Mouse (Mus musculus): ENCODE measurements around the gene Ing3. TPM values are rescaled to one million over a fixed set of nuclear protein-coding genes. Genes with fewer than 3 reads are reported as not detected.

The Ing3 gene
- total and polyA plus RNA-seq, 3 experiments: 14.5 to 34.3 (median 21.9) TPM

GRCm38 (mm10) chr6:21988296-21988695, 38.9 kb downstream of the Ing3 start:
- Histone ChIP-seq H3K36me3 (replicated peaks in 1 of 2; ENCODE audit: control insufficient read depth in 1 of 2, insufficient read depth in 1 of 2, low read length in 1 of 2) (no peaks in the 10 kb centered on the region), H3K79me2 (replicated peaks; ENCODE audit: control insufficient read depth, extremely low read depth, insufficient read depth, poor library complexity, severe bottlenecking) (no peaks in the 10 kb centered on the region), H3K9ac (ENCODE audit: insufficient read depth, low read depth) (no peak overlapping the region), H3K27ac (ENCODE audit: insufficient read depth, low read depth) (no peak overlapping the region), H3K27me3 (replicated peaks) (no peaks in the 10 kb centered on the region), H3K9me3 (replicated peaks; ENCODE audit: low read length) (no peaks in the 10 kb centered on the region), H3K4me3 (replicated peaks in 1 of 3; ENCODE audit: low read depth in 2 of 3, low read length in 2 of 3, poor library complexity in 1 of 3) (no peak overlapping the region), H3K4me2 (ENCODE audit: insufficient read depth, low read depth, poor library complexity, severe bottlenecking) (no peak overlapping the region), H3K4me1 (ENCODE audit: control insufficient read depth in 1 of 2, insufficient read depth in 2 of 2) (no peaks in the 10 kb centered on the region)
- no peak for DNase-seq (ENCODE audit: extremely low read depth)
- dilution Hi-C loops (cut with MboI; ENCODE audit: extremely low pct_ligation_motif_present, extremely low pct_unique_long_range_greater_than_20kb, low sequenced_read_pairs): no loop called here
- no peak for TF ChIP-seq POLR2A (IDR thresholded peaks at IDR 0.05; ENCODE audit: low read depth, low read length)
- TF ChIP-seq MXI1 (IDR thresholded peaks at IDR 0.05; ENCODE audit: low read depth, low read length): no peak
- TF ChIP-seq MAX (IDR thresholded peaks at IDR 0.05; ENCODE audit: low read length): no peak
- no peak for TF ChIP-seq BHLHE40 (IDR thresholded peaks at IDR 0.05; ENCODE audit: low read depth, low read length)
- no peak for TF ChIP-seq NELFE (IDR thresholded peaks at IDR 0.05; ENCODE audit: low read depth, low read length)
- TF ChIP-seq ZKSCAN1 (IDR thresholded peaks at IDR 0.05; ENCODE audit: borderline replicate concordance, low read depth, low read length): no peak
- TF ChIP-seq POLR2AphosphoS2 (IDR thresholded peaks at IDR 0.05; ENCODE audit: low read depth, low read length): no peak
- no peak for TF ChIP-seq ETS1 (conservative IDR thresholded peaks at IDR 0.05; ENCODE audit: low read depth, low read length)
- no peak for TF ChIP-seq ELF1 (IDR thresholded peaks at IDR 0.05; ENCODE audit: low read depth, low read length)
- TF ChIP-seq ZMIZ1 (IDR thresholded peaks at IDR 0.05; ENCODE audit: low read depth, low read length): no peak
- TF ChIP-seq PAX5 (IDR thresholded peaks at IDR 0.05; ENCODE audit: low read length): no peak
- TF ChIP-seq SMC3 (IDR thresholded peaks at IDR 0.05; ENCODE audit: low read depth, low read length): no peak
- no peak for TF ChIP-seq HCFC1 (IDR thresholded peaks at IDR 0.05; ENCODE audit: low read depth, low read length)
- no peak for TF ChIP-seq JUND (conservative IDR thresholded peaks at IDR 0.05; ENCODE audit: low read depth, low read length)
- no peak for TF ChIP-seq CHD2 (IDR thresholded peaks at IDR 0.05; ENCODE audit: low read length)
- TF ChIP-seq TBP (conservative IDR thresholded peaks at IDR 0.05; ENCODE audit: low read depth, low read length): no peak
- in situ Hi-C loops (cut with MboI; ENCODE audit: low pct_ligation_motif_present, low pct_unique_long_range_greater_than_20kb, low sequenced_read_pairs): loop anchor here (5.0 kb wide), 1 partner anchor 84 kb away; no protein-coding TSS in a partner anchor

- Histone ChIP-seq H3K9ac (ENCODE audit: insufficient read depth, low read depth) (no peak overlapping the region), H3K4me2 (ENCODE audit: insufficient read depth, low read depth, poor library complexity, severe bottlenecking) (no peak overlapping the region), H3K4me3 (replicated peaks in 1 of 3; ENCODE audit: low read depth in 2 of 3, low read length in 2 of 3, poor library complexity in 1 of 3) (no peak overlapping the region), H3K79me2 (replicated peaks; ENCODE audit: control insufficient read depth, extremely low read depth, insufficient read depth, poor library complexity, severe bottlenecking) (no peaks in the 10 kb centered on the region), H3K4me1 (ENCODE audit: control insufficient read depth in 1 of 2, insufficient read depth in 2 of 2) (no peaks in the 10 kb centered on the region), H3K27me3 (replicated peaks) (no peaks in the 10 kb centered on the region), H3K27ac (ENCODE audit: insufficient read depth, low read depth) (no peak overlapping the region), H3K36me3 (replicated peaks in 1 of 2; ENCODE audit: control insufficient read depth in 1 of 2, insufficient read depth in 1 of 2, low read length in 1 of 2) (no peaks in the 10 kb centered on the region), H3K9me3 (replicated peaks; ENCODE audit: low read length) (no peaks in the 10 kb centered on the region)
- in situ Hi-C loops (cut with MboI; ENCODE audit: low pct_ligation_motif_present, low pct_unique_long_range_greater_than_20kb, low sequenced_read_pairs): loop anchor here (5.0 kb wide), 1 partner anchor 83 kb away; no protein-coding TSS in a partner anchor
- DNase-seq (ENCODE audit: extremely low read depth): no peak
- dilution Hi-C loops (cut with MboI; ENCODE audit: extremely low pct_ligation_motif_present, extremely low pct_unique_long_range_greater_than_20kb, low sequenced_read_pairs): no loop called here
- TF ChIP-seq JUND (conservative IDR thresholded peaks at IDR 0.05; ENCODE audit: low read depth, low read length): no peak
- no peak for TF ChIP-seq BHLHE40 (IDR thresholded peaks at IDR 0.05; ENCODE audit: low read depth, low read length)
- no peak for TF ChIP-seq CTCF (conservative IDR thresholded peaks at IDR 0.05 in 1 of 2, IDR thresholded peaks at IDR 0.05 in 1 of 2; ENCODE audit: low read depth in 2 of 2, low read length in 2 of 2)
- TF ChIP-seq EP300 (IDR thresholded peaks at IDR 0.05; ENCODE audit: low read length): no peak
- no peak for TF ChIP-seq PAX5 (IDR thresholded peaks at IDR 0.05; ENCODE audit: low read length)
- no peak for TF ChIP-seq TBP (conservative IDR thresholded peaks at IDR 0.05; ENCODE audit: low read depth, low read length)
- TF ChIP-seq ZKSCAN1 (IDR thresholded peaks at IDR 0.05; ENCODE audit: borderline replicate concordance, low read depth, low read length): no peak
- TF ChIP-seq IRF4 (IDR thresholded peaks at IDR 0.05; ENCODE audit: low read depth, low read length): no peak
- no peak for TF ChIP-seq HCFC1 (IDR thresholded peaks at IDR 0.05; ENCODE audit: low read depth, low read length)
- no peak for TF ChIP-seq NRF1 (IDR thresholded peaks at IDR 0.05; ENCODE audit: low read depth, low read length)
These were observed 39.7 kb downstream of the Ing3 start for GRCm38 (mm10) chr6:21989081-21989480.
